Mouse (Mus musculus) skeletal muscle tissue, adult 2 months (tissue): ENCODE data around the gene Ly6g6f.
A peak's percentile ranks its signal among the peaks of the same experiment; 100 is the strongest.

Experiments used
- DNase-seq: peaks from one replicate; pipeline ENCODE4 v3.0.0-alpha.2; 2012; ENCODE audit warnings: low read depth, low spot score

Ly6g6f gene

DNA sequence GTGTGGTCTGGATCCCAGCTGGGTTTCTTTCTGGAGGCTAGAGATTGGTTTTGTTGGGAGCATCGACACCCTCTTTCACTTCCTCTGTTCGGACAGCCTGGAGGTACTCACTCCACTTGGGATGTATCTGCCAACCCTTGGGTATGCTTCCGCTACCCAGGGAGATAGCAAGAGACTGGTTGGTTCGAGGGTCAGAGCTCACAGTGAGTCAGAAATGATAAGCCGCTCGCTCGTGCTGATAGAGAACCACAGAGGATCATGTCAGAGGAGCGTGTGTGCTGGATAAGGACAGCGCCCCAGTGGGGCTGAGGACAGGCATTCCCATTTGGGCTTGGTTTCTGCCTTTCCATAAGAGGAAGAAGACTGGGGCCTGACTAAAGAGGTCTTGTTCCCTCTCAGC, 5.6 kb downstream of the Ly6g6f start:
- no peak for DNase-seq

DNA sequence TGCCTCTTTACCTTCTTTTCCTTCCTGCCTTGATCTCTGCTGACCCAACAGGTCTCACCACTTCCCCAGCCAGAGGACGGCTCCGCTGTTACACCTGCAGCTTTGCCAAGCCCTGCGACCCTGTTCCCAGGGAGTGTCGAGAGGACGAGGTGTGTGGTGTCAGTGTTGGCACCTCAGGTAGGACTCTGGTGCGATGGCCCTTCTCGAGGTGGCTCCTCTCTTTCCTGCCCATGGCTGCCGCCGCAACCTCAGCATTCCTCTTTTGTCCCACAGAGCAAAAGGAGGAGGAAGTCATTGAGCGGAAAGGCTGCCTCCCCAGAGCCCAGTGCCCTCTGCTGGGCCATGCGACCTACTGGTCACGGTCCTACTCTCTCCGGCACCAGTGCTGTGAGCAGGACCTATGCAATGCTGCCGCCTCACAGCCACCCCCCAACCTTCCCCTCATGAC, 7.6 kb downstream of the Ly6g6f start, which contains the start of gene Ly6g6d:
Gene Ly6g6d (minus strand): TSS at position 280 of the 448 bp plus-strand sequence.
- DNase-seq = no peak

DNA sequence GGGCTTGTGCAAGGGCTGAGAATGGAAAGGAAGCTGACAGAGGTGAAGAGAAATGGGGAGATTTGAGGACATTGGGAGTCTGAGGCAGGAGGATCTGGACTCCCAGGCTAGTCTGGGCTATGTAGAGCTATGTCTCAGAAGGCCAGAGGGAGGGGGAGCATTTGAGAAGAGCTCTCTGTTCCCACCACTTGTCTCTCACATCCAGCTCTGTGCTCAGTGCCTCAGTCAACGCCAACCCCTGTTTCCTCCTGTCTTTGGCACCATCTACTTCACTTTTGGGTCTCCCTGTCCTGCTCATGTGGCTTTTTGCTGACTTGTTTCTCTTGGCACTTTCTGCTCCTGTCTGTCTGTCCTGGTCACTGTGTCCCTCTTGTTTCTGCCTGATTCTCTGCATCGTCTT, 8.1 kb downstream of the Ly6g6f start:
- no peak for DNase-seq

DNA sequence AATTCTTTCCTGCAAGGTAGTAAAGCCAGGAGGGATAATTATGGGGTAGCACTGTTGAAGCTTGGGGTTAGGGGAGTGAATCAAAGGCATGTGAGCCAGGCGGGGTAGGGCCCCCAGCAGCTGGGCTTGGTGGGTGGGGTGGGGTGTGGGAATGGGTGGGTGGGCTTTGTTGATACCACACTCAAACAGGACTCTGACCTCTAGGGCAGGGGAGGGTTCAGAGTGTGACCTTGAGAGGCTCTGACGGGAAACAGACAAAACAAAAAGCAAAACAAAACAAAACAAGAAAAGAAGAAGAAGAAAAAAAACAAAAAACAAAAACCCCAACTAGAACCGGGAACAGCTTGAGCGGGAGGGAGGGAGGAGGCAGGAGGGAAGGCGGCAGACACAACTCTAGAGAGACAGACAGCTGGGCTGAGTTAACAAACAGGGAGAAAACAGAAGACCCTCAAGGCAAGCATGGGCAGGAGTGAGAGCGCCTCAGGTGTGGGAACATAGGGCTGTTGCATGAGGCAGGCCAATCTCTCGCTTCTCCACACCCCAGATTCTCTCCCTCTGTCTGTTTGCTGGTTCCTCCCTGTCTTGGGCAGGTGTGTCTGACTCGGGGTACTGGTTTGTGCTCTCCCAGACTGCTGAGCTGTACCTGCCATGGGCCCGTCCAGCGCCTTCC, 8.8 kb downstream of the Ly6g6f start, which contains the start of gene Ly6g6e:
Gene Ly6g6e (plus strand): TSS at position 396 of the 670 bp plus-strand sequence.
- no peak for DNase-seq

DNA sequence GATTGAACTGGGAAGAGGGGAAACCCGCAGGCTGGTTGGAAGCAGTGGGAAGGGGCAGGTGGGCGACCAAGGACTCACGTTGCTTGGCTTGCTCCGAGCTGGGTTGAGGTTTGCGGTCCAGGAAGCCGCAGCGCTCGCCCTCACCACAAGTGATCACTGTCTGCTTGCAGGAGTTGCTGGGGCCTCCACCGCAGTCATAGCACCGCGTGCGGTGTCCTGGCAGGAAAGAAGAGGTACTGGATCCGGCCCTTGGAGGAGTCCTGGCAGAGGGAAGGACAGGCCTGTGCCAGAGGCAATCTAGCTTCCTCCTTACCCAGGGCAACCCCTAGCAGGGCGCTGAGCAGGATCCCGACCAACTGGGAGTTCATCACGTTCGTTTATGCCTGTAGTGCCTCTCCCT, 11.3 kb downstream of the Ly6g6f start:
- no peak for DNase-seq

DNA sequence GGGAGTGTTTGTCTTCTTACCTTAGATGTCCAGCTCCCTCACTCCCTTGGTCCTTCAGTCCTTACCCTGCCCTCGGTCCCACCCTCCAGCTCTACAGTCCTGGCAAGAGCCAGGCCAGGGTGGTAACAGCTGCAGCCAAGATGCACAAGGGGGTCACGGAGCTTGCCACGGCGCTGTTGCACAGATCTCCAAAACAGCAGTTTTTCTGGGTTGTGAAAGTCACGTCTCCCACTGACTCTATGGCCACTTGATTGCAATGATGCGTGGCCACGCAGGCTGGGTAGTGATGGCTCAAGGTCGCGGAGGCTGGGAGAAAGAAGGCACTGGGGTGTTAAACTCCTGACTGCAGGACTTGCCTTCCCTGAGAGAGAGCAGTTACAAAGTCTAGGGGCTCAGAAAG, 14.0 kb downstream of the Ly6g6f start:
- DNase-seq = no peak

DNA sequence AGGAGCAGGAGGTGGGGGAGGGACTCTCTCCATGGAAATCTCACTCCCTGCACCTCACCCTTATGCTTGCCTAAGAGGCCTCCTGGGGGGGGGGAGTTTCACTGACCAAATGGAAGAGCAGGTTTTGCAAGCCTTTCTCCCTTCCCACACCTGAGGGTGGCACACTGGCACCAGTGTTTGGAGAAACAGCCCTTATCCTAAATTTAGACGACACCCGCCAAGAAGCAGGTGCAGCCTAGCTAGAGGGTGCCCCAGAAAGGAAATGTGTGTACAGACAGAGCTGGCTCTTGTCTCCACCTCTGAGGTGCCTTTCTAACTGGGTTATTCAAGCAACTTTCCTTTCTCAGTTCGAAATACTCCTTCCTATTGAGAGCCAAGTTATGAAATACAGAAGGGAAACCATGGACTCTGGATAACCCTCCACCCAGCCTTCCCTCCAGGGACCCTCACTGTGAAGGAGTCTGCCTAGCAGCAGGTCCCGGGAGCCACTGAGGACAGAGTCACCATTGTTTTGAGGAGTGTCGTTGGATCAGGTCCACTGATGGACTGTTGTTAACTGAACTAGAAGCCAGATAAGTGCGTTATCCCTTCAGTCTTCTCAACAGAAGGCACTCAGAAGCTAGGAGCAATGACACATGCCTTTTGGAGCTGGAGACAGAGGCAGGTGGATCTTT, 14.7 kb downstream of the Ly6g6f start:
- DNase-seq = no peak

DNA sequence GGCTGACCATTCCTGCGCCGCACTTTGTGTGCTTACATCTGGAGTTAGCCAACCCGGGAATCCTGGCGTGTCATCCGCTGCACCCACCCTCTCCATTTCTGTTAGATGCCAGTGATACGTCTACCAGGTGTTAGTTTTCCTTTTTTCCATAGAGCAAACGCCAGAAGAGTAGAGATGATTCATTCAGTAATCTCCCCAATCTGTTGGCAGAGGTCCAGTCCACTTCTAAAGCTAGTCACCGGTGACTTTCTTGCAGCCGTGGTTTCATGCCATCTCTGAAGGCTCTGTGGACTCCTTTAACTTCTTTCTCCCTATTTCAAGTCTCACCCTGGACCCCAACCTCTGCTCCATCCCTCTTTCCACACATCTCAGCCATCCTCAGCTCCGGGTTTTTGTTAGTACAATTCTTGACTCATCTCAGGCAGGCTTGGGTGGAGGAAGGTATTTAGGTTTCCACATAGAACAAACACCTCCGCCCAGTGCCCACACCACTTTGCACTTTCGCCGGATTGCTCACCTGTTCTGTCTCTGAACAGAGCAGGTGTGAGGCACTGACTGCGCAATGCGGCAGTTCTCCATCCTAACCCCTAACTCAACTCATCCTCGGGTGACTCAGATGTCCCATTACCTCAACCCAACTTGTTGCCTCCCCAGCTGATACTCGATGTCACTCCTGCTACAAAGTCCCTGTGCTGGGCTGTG, 17.0 kb downstream of the Ly6g6f start:
- no peak for DNase-seq

DNA sequence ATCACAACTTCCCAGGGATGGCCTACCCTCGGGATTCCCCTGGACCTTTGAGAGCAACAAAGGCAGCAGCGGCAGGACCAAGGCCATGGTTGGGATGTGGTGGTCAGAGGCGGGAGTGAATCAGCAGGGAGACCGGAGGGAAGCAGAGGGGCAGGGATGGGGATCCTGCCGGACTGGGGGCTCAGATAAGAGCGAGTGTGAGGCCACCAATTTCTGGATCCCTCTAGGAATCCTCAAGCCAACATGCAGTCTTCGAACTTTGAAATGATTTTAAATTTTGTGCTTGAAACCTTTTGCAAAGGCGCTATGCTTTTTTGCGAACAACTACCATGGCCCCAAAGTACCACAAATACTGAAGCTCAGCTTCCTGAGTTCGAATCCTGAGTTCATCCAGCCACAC, 19.3 kb downstream of the Ly6g6f start, which contains the start of gene Mpig6b:
Gene Mpig6b (minus strand): TSS at position 101 of the 400 bp plus-strand sequence.
- DNase-seq = no peak

DNA sequence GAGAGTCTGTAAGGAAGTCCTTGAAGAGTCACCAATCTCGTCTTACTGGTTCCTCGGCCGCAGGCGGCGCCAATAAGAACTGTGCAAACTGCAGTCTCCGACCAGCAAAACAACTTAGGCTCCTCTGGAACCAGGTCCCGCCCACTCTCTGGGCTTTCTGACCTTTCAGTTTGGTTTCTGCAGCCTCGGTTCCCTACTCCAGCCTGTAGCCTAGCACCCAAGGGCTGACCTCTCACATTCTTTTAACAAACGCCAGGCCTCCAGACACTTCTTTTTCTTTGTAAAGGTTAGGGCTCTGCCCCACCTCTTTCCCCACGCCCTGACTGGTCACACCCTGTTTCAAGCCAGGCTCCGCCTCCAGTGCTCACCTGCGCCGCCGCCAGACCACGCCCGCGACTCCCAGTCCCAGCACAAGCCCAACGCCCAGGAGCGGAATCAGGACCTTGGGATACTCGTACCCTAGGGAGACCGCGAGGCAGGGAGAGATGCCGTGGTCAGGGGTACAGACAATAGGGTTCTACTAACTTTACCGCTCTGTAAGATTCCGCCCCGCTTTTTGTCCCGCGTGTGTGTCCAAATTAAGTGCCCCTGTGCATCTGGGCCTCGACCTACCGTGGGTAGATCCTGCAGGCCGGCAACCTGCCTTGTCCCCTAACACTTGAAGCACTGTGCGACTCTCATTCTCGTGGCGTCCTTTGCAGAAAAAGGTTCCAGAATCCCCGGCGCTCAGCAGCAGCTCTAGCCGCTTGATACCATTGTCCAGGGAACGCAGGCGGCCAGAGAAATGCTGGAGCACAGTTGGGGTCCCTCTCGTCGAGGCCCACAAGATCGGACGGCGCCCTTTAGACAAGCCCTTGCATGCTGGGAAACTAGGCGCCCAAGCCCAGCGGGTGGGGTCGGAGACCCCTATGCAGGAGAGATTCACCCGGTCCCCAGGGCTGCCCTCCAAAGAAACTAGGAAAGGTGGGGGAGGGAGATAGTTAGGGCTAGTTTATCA, 20.2 kb downstream of the Ly6g6f start, which contains the start of gene Ly6g6c:
Gene Ly6g6c (plus strand): TSS at position 438 of the 997 bp plus-strand sequence.
- no peak for DNase-seq

DNA sequence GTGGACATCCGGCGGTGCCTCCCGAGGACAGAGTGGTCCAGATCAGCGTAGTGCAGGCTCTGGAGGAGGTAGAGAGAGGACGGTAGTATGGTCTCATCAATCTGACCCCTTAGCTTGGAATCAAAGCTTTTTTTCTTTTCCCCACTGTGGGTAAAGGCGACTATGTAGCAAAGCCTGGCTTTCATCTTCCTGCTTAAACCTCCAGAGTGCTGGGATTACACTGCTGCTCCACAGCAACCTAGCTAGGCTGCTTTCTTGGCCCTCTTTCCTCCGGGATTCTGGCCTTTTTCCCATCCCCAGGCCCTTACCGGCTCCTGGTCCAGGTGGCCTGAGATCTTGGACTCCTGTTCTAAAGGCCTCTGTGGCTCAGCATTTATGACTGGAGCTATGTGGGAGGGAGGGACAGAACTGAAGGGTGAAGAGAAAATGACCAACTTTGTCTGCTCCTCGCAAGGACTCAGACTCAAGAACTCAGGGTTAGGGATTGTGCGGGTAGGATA, 21.0 kb downstream of the Ly6g6f start:
- no peak for DNase-seq

DNA sequence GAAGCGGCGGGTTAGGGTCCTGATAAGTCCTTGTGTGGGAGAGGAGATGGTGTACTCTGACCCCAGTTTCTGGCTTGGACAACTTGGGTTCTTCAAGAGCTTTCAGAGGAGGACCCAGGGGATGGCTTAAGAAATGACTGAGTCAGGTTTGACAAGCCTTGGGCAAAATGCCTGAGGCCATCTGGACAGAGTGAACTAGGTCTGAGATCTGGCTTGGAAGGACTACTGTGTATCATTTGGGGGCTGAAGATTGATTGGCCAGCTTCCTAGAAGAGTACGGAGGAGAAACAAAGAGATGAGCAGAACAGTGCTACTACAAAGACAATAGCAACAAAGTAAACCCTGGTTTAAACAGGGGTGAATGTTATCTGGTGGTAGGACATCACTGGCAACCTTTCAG, 21.9 kb downstream of the Ly6g6f start:
- no peak for DNase-seq

DNA sequence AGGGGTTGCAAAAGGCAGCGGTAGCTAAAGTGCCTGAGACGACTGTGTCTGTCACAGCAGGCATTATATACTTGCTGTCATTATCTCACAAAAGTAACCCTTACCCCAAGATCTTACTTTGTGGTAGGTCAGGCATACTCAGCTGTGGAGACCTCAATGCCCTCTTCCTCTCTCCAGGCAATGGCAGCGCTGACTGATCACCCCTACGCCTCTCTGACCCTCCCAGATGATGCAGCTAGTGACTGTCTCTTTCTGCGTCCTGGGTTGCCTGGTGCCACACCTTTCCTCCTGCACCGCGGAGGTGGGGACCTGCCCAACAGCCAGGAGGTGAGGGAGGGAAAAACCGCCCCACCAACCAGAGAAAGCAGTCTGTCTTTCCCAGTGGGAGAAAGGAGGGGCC, 24.1 kb downstream of the Ly6g6f start:
- no peak for DNase-seq

DNA sequence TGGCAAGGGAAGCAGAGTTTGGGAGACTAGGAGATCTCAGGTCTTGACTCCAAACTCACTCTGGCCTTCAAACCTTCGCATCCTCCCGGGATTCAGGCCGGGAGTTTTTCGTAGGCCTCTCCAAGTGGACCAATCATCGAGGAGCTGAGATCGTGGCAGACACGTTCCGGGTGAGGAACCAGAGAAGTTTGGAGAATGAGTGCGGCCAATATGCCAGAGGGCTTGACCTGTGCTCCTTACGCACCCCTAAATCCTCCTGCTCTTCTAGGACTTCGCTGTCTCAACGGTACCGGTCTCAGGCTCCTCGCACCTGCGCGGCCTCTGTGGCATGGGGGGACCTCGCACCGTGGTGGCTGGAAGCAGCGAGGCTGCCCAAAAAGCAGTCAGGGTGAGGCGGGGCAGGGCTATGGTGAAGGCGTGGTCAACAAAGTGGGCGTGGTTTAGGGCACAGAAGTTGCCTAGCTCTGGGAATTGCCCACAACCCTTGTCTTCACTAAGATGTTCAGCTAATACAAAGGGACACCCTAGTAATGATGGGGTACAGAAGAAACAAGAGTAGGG, 24.6 kb downstream of the Ly6g6f start:
- DNase-seq = no peak

DNA sequence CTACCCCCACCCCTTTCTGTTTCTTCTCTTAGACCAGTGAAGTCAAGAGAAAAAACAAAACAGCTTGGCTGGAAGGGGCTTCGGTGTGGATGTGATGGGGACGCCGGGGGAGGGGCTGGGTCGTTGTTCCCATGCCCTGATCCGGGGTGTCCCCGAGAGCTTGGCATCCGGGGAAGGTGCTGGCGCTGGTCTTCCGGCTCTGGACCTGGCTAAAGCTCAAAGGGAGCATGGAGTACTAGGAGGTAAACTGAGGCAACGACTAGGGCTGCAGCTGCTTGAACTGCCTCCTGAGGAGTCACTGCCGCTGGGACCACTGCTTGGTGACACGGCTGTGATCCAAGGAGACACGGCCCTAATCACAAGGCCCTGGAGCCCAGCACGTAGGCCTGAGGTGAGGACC, 25.3 kb downstream of the Ly6g6f start:
- no peak for DNase-seq

DNA sequence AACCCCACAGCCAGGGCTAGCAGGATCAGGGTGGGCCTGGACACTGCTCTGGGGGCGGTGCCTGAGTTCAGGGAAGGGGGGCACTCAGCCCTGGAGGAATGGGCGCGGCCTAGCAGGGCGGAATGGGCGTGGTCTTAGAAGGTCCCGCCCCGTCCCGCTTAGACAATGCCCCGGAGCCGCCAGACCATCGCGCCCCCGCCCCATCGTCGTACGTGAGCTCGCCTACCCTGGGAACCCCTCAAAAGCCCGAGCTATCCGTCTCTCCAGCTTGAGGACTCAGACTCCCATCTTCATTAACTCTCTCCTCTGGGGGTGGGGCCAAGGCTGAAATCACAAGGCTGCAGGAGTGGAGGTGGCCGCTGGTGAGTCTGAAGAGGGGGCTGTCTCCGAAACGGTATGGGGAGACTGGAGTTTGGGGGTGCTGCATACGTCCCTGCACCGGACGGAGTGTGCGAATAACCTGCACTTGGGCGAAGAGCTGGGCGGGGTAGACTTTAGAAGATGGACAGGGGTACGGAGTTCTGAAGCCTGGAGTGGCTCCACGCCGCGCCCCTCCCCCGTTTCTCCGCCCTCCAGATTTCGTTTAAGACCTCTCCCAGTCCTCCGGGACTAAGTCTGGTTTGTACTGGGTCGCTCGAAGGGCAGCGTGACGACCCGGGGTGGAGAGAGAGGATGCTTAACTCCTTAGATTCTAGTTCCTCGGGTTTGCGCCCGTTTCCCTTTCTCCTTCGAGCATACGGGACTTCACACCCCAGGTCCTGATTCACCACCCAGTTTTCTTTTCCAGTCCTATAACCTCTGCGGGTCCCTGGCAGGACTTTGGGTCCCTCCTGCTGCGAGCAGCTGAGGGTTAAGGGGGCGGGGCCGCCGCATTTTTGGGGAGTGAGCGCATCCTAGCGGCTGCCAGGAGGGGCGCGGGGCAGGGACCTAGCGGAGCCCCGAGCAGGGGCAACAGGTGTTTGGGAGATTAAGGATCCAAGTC, 26.2 kb downstream of the Ly6g6f start, which contains the start of gene Ddah2:
Gene Ddah2 (plus strand): TSS at position 125 of the 982 bp plus-strand sequence.
- peak; percentile 82 for DNase-seq

DNA sequence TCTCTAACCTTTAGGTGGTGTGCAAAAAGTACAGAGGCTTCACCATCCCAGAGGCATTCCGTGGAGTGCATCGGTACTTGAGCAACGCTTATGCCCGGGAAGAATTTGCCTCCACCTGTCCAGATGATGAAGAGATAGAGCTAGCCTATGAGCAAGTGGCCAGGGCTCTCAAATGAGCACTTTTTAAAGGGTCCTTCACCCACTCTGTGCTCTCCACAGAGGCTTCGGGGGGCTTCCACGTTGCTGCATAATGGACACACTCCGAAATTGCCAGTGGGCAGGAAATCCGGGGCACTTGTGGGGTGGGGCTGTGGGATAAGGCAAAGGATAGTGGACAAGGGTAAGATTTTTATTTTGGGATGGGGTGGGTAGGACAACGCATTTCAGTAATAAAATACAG, 27.1 kb downstream of the Ly6g6f start:
- no peak for DNase-seq

DNA sequence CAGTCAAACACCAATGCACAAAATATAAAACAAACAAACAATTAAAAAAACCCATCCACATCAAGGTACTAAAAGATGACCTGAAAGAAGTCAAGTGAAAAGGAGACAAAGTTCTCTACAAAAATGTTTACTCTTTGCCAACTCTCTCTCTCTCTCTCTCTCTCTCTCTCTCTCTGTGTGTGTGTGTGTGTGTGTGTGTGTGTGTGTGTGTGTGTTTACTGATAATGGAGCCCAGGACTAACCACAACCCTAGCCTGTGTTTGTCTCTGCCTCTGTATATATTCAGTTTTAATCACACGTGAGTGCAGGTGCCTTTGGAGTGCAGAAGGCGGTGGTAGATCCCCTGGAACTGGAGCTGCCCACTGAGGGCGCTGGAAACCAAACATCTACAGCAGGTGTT, 28.3 kb downstream of the Ly6g6f start:
- no peak for DNase-seq
